Mouse (Mus musculus) stomach, postnatal 0 days (tissue): Measurements from ENCODE around the gene Sox15. TPM values are rescaled to one million over a fixed set of nuclear protein-coding genes. Genes with fewer than 3 reads are reported as not detected.
"Not testable (repeated sequence)": the region's sequence is repeated elsewhere in the genome, so short reads cannot be mapped to it uniquely, and the experiment has no call there.

ENCODE experiments used
- ATAC-seq: fragments of 200-750 bp; cut with Nextera tagmentation; 2 replicates; pipeline ENCODE4 v1.8.0; 2017; ENCODE audit not compliant: low FRiP score, low TSS enrichment
- DNase-seq: peaks from one replicate; pipeline ENCODE4 v3.0.0-alpha.2; 2016; ENCODE audit warnings: low spot score
- H3K27ac ChIP-seq: fragments of 300-500 bp; sonication (generic); replicated peaks from 2 replicates; pipeline ENCODE4 v1.5.1; 2014; ENCODE audit warnings: mild to moderate bottlenecking, control low read depth
- H3K27me3 ChIP-seq: fragments of 300-500 bp; sonication (generic); 2 replicates; pipeline ENCODE4 v1.6.1; 2014; ENCODE audit warnings: low read length; ENCODE audit not compliant: control insufficient read depth, insufficient read depth
- H3K36me3 ChIP-seq: fragments of 300-500 bp; sonication (generic); 2 replicates; pipeline ENCODE4 v1.6.1; 2014; ENCODE audit warnings: low read length, mixed read lengths; ENCODE audit not compliant: control insufficient read depth, insufficient read depth
- H3K4me1 ChIP-seq: fragments of 300-500 bp; sonication (generic); replicated peaks from 2 replicates; pipeline ENCODE4 v1.6.1; 2014; ENCODE audit warnings: antibody characterized with exemption; ENCODE audit not compliant: control insufficient read depth, insufficient read depth
- H3K4me2 ChIP-seq: fragments of 300-500 bp; sonication (generic); replicated peaks from 2 replicates; pipeline ENCODE4 v1.6.1; 2014; ENCODE audit warnings: low read depth, mild to moderate bottlenecking, control low read depth, moderate library complexity
- H3K4me3 ChIP-seq: fragments of 300-500 bp; sonication (generic); 2 replicates; pipeline ENCODE4 v1.5.1; 2014; ENCODE audit warnings: low read depth, low read length, control low read depth
- H3K9ac ChIP-seq: fragments of 300-500 bp; sonication (generic); 2 replicates; pipeline ENCODE4 v1.6.1; 2014; ENCODE audit warnings: mild to moderate bottlenecking, low read length, control low read depth, mixed read lengths
- H3K9me3 ChIP-seq: fragments of 300-500 bp; sonication (generic); 2 replicates; pipeline ENCODE4 v1.6.1; 2016; ENCODE audit warnings: low read length; ENCODE audit not compliant: control insufficient read depth
- CTCF ChIP-seq: IDR thresholded peaks from 2 replicates; pipeline ENCODE4 v1.5.1; 2016; ENCODE audit warnings: antibody characterized with exemption, low read depth, mild to moderate bottlenecking, moderate library complexity
- EP300 ChIP-seq: optimal IDR thresholded peaks from 2 replicates; pipeline ENCODE3; 2016; ENCODE audit warnings: antibody characterized with exemption
- WGBS: fragments of 180-500 bp; shearing (Covaris S2); extraction: QIAGEN DNeasy Blood & Tissue Kit; methylation state at CpG from one replicate; pipeline ENCODE4 v1.1.7; 2014; 5-methylcytosine and 5-hydroxymethylcytosine counted together
- polyA plus RNA-seq: library from polyadenylated mRNA; unstranded; fragments of >200 nt; fragmentation: Nextera tagmentation; extraction: Ambion mirVana; gene quantifications from 2 replicates; pipeline ENCODE4 v1.2.1, GENCODE M21; 2015

Sox15 gene
- polyA plus RNA-seq, 1 experiment from 2014 or later: 7.9 TPM

- no peaks in the 10 kb centered on the region for H3K36me3 ChIP-seq
- ATAC-seq (peak; percentile 82), DNase-seq (peak; percentile 77)
- no peaks in the 10 kb centered on the region for H3K27me3 ChIP-seq
- peak within 1 kb of the TSS; percentile 63 for H3K27ac ChIP-seq
- peak within 1 kb of the TSS; percentile 68 for H3K9ac ChIP-seq
- WGBS: 2% methylated on average over 20 of the region's 20 CpGs
- TF ChIP-seq EP300 (no peak), CTCF (no peak)
- H3K4me1 ChIP-seq: no peaks in the 10 kb centered on the region
- H3K4me2 ChIP-seq: peak within 1 kb of the TSS; percentile 70
- peak within 1 kb of the TSS; percentile 52 for H3K4me3 ChIP-seq
- no peaks in the 10 kb centered on the region for H3K9me3 ChIP-seq
Measured at GRCm38 (mm10) chr11:69621571-69622268, 33.4 kb upstream of the Sox15 start, which contains the start of gene Sat2. Sat2 (plus strand) TSS chr11:69622024.

GRCm38 (mm10) chr11:69622406-69622805, 32.7 kb upstream of the Sox15 start:
- WGBS: 21% methylated on average over 6 of the region's 6 CpGs
- H3K4me2 ChIP-seq: peak overlapping the region; percentile 70
- no peak for DNase-seq
- no peaks in the 10 kb centered on the region for H3K27me3 ChIP-seq
- H3K9me3 ChIP-seq: no peaks in the 10 kb centered on the region
- 0 out of 2 replicates have a peak, but pooled peaks have one; percentile 13 for ATAC-seq
- TF ChIP-seq EP300 (no peak), CTCF (no peak)
- H3K27ac ChIP-seq: peak overlapping the region; percentile 58
- H3K4me3 ChIP-seq: peak overlapping the region; percentile 52
- no peaks in the 10 kb centered on the region for H3K4me1 ChIP-seq
- peak overlapping the region; percentile 68 for H3K9ac ChIP-seq
- no peaks in the 10 kb centered on the region for H3K36me3 ChIP-seq

GRCm38 (mm10) chr11:69623006-69623405, 32.1 kb upstream of the Sox15 start:
- no peak for ATAC-seq
- H3K27me3 ChIP-seq: no peaks in the 10 kb centered on the region
- 0 out of 2 replicates have a peak overlapping the region, but pooled peaks have one; percentile 52 for H3K4me3 ChIP-seq
- DNase-seq: no peak
- no peaks in the 10 kb centered on the region for H3K9me3 ChIP-seq
- 0 out of 2 replicates have a peak overlapping the region, but pooled peaks have one; percentile 68 for H3K9ac ChIP-seq
- peak overlapping the region; percentile 70; the same call in 1 of the 2 replicates for H3K4me2 ChIP-seq
- no peak for TF ChIP-seq EP300
- no peak for TF ChIP-seq CTCF
- no peak overlapping the region for H3K27ac ChIP-seq
- H3K36me3 ChIP-seq: no peaks in the 10 kb centered on the region
- WGBS: 75% methylated on average over 4 of the region's 4 CpGs
- no peaks in the 10 kb centered on the region for H3K4me1 ChIP-seq

- H3K4me1 ChIP-seq, DNase-seq, H3K27me3 ChIP-seq, ATAC-seq, H3K4me3 ChIP-seq, H3K36me3 ChIP-seq, H3K27ac ChIP-seq, H3K9ac ChIP-seq, H3K4me2 ChIP-seq, H3K9me3 ChIP-seq: not testable (repeated sequence)
- WGBS: 90% methylated on average over 2 of the region's 2 CpGs
Measured at GRCm38 (mm10) chr11:69624339-69624738, 30.8 kb upstream of the Sox15 start.

GRCm38 (mm10) chr11:69628286-69628685, 26.8 kb upstream of the Sox15 start:
- Histone ChIP-seq H3K4me2 (no peak overlapping the region), H3K4me3 (no peak overlapping the region), H3K27ac (no peak overlapping the region), H3K4me1 (no peaks in the 10 kb centered on the region), H3K36me3 (no peaks in the 10 kb centered on the region), H3K27me3 (no peaks in the 10 kb centered on the region), H3K9ac (no peak overlapping the region), H3K9me3 (no peaks in the 10 kb centered on the region)
- ATAC-seq: no peak
- peak; percentile 83 for DNase-seq
- 35% methylated on average over 6 of the region's 6 CpGs for WGBS
- TF ChIP-seq EP300 (no peak), CTCF (peak; percentile 98)

- DNase-seq: no peak
- TF ChIP-seq EP300 (no peak), CTCF (peak; percentile 72)
- ATAC-seq: no peak
Measured at GRCm38 (mm10) chr11:69629802-69630201, 25.3 kb upstream of the Sox15 start.

More at GRCm38 (mm10) chr11:69629802-69630201, 25.3 kb upstream of the Sox15 start:
- H3K27me3 ChIP-seq: no peaks in the 10 kb centered on the region
- H3K9me3 ChIP-seq: no peaks in the 10 kb centered on the region
- no peak overlapping the region for H3K4me2 ChIP-seq
- H3K9ac ChIP-seq: no peak overlapping the region
- H3K4me1 ChIP-seq: no peaks in the 10 kb centered on the region
- H3K4me3 ChIP-seq: no peak overlapping the region
- H3K36me3 ChIP-seq: no peaks in the 10 kb centered on the region
- no peak overlapping the region for H3K27ac ChIP-seq
- WGBS: 66% methylated on average over 1 of the region's 1 CpGs
